Mouse (Mus musculus): Measurements from ENCODE around the gene 4930430F08Rik.
"Not testable (repeated sequence)": the region's sequence is repeated elsewhere in the genome, so short reads cannot be mapped to it uniquely, and the experiment has no call there.

4930430F08Rik gene

DNA sequence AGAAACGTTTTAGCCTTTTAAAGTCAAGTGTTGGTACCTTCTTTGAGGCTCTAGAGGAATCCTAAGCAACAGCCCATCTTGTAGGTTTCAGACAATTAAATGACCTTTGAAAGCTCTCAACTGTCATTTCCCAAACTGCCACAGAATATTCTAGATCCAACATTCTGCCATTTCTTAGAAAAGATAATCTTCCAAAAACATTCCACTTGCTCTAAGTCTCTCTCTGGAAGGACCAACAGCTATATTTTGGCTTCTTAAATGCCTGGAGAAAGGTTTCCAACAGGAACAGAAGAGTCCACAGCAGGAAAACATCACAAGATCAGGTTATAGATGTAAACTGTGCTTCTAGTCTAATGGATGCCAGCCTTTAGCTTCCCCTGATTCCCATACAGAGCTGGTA lies at the start of gene 4930430F08Rik, which contains the start of gene 1700017N19Rik:
Gene 4930430F08Rik (minus strand): TSS at position 101 of the 400 bp plus-strand sequence.
Gene 1700017N19Rik (plus strand): TSS at position 162 of the 400 bp plus-strand sequence.
- DNase-seq (ENCODE audit: low spot score): no peak

DNA sequence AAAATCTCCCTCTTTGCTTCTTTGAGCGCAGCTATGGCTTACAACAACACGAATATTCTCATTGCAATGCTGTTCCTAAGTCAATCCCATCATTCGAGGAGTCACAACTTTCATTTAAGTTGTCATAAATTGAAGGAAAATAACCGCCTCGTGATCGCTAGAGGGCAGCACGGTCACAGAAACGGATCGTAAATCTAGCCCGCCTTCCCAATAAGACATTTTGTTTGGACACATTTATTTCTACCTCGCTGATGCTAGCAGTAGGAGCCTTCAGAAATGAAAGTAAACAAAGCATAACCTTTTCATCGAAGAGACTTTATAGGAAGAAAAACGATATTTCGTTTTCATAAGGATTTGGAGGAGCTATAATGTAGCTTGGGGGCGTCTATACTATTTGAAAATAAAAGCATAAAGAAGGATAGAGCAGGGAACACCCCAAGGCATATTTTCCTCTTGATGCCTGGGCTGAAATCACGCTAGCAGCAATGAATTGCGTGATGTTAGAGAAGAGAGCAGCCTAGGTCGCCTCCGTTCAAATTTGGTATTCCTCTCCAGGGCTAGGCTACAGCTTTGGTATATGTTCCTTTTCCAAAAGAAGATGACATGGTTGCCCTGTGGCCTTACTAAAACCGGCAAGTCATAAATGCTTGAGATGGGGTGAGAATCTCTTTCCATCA lies 39.7 kb upstream of the 4930430F08Rik start:
- DNase-seq (ENCODE audit: low spot score): peak; percentile 55

GRCm38 (mm10) chr10:100622494-100622893 lies 32.3 kb upstream of the 4930430F08Rik start:
- no peak for DNase-seq (ENCODE audit: low spot score)

DNA sequence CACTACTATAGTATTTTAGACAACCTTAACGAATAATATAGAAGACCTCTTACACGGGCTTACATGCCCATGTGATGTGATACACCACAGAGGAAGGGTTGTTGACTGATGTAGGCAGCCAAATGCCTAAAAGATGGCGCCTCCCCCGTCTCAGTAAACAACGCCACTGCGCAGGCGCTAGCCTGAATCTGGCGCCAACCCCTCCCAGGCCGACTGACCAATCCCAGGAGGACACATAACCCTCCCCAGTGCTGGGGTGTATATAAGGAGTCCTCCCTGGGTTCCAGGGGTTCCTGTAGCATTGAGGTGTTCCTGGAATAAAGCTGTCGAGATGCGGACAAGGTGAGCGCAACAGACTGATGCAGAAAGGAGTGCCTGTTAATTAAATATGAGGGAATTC lies 29.8 kb upstream of the 4930430F08Rik start:
- no peak for DNase-seq (ENCODE audit: low spot score)

- DNase-seq (ENCODE audit: low spot score): no peak
Observed at GRCm38 (mm10) chr10:100619474-100619873, 29.3 kb upstream of the 4930430F08Rik start.

GRCm38 (mm10) chr10:100617233-100617903 lies 27.1 kb upstream of the 4930430F08Rik start:
- DNase-seq (ENCODE audit: low spot score): no peak

DNA sequence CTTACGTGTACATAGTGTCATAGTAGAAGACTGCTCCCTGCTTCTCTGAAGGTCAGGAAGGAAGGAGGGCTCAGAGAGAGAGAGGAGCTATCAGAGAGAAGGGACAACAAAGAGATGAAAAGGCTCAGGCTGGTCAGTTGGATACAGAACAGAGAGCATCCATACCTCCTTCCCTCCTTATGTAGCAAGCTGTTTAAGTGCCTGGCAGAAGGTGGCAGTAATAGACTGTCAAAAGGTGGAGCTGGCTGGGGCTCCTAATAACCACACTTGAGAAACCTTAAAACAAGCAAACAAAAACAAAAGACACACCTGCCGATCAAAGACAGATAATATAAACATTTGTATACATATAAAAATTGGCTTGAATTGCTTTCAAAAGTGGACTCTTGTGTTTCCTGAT lies 14.0 kb upstream of the 4930430F08Rik start:
- no peak for DNase-seq (ENCODE audit: low spot score)

DNA sequence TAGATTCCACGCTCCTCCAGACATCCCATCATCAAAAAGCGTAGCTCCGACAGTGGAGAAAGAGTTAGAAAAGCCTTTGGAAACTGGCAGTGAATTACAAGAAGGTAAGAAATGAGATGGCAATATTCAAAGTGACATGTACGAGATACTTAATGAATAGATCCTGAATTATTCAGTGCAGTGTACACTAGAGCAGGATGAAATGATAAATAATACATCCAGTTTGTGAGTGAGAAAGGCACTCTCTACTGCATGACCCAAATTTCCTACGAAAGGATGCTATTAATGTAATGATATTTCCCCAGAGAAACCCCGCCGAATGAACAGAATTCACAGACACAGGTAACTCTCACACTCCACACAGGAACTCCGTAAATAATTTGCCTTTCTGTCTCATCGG lies 13.3 kb upstream of the 4930430F08Rik start:
- DNase-seq (ENCODE audit: low spot score): no peak

GRCm38 (mm10) chr10:100598339-100598738 lies 8.1 kb upstream of the 4930430F08Rik start:
- no peak for DNase-seq (ENCODE audit: low spot score)

DNA sequence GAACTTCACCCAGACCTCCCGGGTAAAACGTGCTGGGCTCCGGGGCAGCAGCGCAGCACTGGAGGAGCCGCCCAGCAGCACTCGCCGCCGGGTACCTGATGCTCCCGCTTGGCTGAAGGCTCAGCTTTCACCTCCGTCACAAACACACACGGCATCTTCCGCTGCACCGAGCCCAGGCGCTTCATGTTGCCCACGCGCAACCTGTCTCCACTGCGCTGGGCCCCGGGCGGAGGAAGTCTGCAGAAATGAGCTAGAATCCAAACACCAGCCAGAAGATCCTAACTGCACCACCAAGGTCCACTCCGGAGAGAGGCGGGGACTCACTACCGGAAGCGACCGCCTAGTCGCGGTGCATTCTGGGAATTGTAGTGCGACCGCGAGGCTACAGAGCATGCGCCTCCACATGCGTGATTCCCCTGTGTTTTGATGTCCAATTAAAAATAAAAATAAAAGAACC lies 1.3 kb downstream of the 4930430F08Rik start:
- DNase-seq (ENCODE audit: low spot score): peak; percentile 92

GRCm38 (mm10) chr10:100588524-100588923 lies 1.7 kb downstream of the 4930430F08Rik start:
- no peak for DNase-seq (ENCODE audit: low spot score)

GRCm38 (mm10) chr10:100584178-100584577 lies 6.0 kb downstream of the 4930430F08Rik start:
- no peak for DNase-seq (ENCODE audit: low spot score)

- DNase-seq (ENCODE audit: low spot score): no peak
Observed at GRCm38 (mm10) chr10:100575294-100575693, 14.9 kb downstream of the 4930430F08Rik start.

DNA sequence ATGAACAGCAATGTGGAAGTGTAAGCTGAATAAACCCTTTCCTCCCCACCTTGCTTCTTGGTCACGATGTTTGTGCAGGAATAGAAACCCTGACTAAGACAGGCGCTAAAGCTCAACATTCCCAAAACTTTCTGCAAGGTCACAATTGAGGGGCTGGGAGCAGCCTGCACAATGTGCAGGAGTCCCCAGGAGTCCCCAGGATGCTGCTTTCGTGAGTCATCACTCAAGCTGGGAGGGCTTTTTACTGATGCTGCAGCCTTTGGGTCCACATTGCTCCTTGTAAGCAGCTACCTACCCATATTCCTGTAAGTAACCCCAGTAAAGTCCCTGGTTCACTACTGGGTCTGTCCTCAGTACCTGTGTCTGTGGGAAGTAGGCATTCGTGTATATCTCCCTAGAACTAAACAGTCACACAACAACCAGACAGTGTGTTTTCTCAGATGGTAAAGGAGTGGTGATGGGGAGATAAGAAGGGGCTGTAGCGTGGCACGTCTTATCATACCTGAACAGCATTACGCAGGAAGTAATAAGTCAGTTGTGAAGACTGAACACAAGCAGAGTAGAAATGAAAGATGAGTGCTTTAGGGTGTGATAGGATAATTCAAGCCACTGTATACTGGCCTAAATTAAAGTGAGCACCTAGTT lies 15.6 kb downstream of the 4930430F08Rik start:
- no peak for DNase-seq (ENCODE audit: low spot score)

- no peak for DNase-seq (ENCODE audit: low spot score)
Observed at GRCm38 (mm10) chr10:100571707-100572106, 18.5 kb downstream of the 4930430F08Rik start.

DNA sequence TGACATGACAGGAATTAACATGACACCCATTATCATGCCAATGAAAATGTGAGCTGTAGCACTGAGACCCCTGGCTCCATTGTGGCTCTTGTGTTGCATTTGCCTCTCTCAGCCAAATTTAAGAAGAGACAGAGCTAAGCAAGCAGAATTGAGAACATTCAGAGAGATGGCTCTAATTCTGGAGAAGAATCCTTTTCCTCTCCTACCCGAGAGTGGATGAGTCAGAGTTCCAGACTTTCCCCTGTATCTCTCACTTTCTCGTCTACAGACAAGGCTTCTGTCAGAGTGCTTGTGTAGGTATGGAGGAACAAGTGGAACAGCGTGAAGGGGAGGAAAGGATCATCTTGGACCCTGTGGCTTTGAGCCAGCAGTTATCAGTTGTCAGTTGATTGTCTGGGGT lies 26.1 kb downstream of the 4930430F08Rik start:
- no peak for DNase-seq (ENCODE audit: low spot score)

DNA sequence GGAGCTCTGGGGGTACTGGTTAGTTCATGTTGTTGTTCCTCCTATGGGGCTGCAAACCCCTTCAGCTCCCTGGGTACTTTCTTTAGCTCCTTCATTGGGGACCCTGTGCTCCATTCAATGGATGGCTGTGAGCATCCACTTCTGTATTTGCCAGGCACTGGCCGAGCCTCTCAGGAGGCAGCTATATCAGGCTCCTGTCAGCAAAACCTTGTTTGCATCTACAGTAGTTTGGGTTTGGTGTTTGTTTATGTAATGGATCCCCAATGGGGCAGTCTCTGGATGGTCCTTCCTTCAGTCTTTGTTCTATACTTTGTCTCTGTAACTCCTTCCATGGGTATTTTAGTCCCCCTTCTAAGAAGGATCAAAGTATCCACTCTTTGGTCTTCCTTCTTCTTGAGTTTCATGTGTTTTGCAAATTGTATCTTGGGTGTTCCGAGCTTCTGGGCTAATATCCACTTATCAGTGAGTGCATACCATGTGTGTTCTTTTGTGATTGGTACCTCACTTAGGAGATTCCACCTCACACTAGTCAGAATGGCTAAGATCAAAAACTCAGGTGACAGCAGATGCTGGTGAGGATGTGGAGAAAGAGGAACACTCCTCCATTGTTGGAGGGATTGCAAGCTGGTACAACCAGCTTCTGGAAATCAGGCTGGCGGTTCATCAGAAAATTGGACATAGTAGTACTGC lies 29.9 kb downstream of the 4930430F08Rik start:
- not testable (repeated sequence) for DNase-seq (ENCODE audit: low spot score)

DNA sequence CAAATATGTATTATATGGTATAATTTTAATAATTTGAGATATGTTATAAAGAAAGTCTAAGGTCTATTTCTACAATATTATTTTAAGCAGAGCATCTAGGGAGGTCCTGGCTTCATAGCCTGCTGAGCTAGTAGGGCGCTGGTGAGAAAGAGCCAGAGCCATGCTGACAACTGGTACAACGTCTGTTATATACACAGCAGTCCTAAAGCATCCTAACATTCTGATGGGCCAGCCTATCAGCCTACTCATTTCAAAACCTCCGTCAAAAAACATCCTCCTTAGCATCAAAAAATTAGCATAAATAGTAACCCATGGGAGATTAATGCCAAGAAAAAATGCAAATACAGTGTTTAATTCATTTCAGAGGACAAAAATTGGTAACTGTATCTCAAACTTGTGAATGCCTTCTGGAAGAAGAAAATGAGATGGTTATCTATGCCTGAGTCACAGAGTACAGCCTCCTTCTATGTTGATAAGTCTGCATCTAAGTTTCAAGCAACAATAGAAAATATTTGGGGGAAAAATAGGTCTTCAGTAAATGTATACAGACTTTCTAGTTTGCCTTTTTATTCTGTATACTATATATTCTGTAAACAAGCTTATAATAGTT lies 33.6 kb downstream of the 4930430F08Rik start:
- DNase-seq (ENCODE audit: low spot score): no peak

DNA sequence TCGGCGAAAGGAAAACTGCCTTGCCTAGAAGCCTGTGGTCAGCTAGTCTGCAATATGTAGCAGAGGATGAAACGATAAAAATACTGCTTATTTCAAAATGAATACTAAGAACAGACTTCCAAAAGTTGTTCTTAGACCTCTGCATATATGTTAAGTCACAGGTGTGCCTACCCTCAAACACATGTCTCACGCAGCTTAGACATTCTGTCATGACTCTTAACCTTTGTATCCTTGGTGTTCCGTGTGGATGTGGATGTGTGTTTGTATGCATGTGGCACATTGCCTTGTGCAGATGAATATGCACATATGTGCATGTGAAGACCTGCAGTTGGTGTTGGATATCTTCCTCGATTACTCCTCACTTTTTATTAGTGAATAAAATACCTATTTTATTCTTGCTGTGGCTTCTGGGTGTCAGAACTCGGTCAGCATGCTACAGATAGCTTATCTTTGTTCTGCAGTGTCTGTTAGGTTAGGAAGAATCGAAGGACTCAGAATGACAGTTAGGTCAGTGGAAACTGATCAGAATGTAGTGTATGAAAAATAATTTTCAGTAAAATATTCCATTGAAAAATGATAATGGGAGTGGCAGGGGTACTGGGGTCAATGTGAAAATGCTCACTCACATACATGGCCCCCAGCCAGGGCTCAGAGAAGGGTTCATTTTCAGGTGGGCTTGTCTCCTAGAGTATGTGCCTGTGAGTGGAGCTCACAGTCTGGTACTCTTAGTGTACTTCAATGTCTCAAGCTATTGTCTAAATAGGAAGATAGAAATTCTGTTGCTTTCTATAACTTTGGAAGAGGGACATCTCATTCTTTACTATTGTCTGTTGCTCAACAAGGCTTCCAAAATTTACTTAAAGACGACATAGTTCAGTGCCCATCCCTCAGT lies 65.5 kb downstream of the 4930430F08Rik start:
- DNase-seq (ENCODE audit: low spot score): no peak

DNA sequence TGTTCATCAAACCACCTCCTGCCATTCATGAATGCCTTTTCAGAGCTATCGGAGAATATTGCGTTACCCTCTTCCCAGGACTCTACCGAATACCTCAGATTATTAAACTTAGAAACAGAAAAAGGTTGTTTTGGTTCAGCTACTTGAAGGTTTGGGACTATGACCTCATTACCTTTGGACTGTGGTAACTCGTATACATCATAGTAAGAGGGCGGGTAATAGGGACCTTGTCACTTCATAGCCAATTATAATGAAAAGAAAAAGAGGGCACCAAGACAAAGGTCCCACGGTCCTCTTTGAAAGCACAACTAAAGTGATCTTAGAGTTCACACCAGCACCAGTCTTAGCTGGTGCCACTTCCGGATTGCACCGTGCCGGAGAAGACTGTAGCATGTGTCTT lies 67.9 kb downstream of the 4930430F08Rik start:
- no peak for DNase-seq (ENCODE audit: low spot score)
